Mouse (Mus musculus) heart, postnatal 36 days (tissue): ENCODE results near the gene Psmd7. TPM values are rescaled to one million over a fixed set of nuclear protein-coding genes. Genes with fewer than 3 reads are reported as not detected.

Experiments
- DNase-seq, 2 experiments: peaks; one replicate each; pipeline ENCODE4 v3.0.0; 2021 to 2022
- intact Hi-C: fragments of 180-260 bp; cut with DNase I; formaldehyde crosslinking; loops from one replicate; pipeline ENCODE4 v1.15.1; 2025
- microRNA-seq, 2 experiments: library from miRNA; unstranded; fragments of <30 nt; microRNA quantifications; one replicate each; pipeline ENCODE4 v1.2.0; 2021; ENCODE audit warnings: borderline number of aligned reads in 2 of 2
- total RNA-seq, 2 experiments: library from RNA; stranded (reverse); gene quantifications; 2 replicates each; pipeline ENCODE4 v1.2.3; 2021

The Psmd7 gene
- total RNA-seq, 2 experiments from 2014 or later: 95.7 to 104 TPM

DNA sequence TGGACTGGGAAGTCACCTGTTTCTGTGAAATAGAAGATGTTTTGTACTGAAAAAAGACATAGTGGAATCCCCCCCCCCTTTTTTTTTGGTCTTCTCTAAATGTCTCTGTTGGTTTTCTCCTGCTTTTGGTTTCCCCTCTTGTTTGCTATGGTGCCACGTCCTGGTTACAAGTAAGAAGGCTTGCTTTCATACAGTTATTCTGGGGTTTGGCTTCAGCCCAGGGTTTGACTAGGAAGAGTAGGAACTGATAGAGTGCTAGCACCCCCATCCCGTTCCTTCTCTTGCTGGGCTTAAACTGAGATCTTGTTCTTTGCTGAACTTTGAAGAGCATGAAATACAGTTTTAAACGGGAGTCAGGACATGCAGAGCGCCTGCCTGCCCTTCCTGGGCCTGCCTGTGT is 46.9 kb downstream of the Psmd7 start:
- no peak for DNase-seq
- intact Hi-C loops: loop anchor here (5.0 kb wide), 1 partner anchor 44 kb away; no protein-coding TSS in a partner anchor

DNA sequence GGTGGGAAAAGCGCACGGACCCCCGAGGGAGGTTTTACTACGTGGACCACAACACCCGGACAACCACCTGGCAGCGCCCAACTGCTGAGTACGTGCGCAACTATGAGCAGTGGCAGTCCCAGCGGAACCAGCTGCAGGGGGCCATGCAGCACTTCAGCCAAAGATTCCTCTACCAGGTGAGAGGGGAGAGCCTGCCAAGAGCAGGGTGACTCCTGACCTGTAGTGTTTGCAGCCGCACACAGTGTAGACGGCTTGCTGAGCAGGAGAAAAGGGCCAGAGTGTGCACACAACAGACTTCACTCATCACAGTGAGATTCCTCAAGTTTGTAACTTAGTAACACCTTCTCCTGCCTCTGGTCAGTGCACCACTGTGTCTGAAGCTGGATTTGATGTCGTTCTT is 47.6 kb downstream of the Psmd7 start:
- no peak for DNase-seq
- intact Hi-C loops: loop anchor here (5.0 kb wide), 1 partner anchor 43 kb away; no protein-coding TSS in a partner anchor

GRCm38 (mm10) chr8:107537472-107537871 is 50.8 kb downstream of the Psmd7 start:
- DNase-seq: no peak
- intact Hi-C loops: no loop called here

Small RNAs within 50 kb of the gene (microRNA-seq; reads per million reads assigned to microRNA genes)
- 2,542 to 3,316 reads per million in 2 experiments for gene Mir140

Other genes starting within 250 kb of the Psmd7 start
- gene Nqo1, start 185.3 kb downstream of the Psmd7 start, total RNA-seq: 10 to 100 TPM; 33.2 to 57.3 TPM
- 10 to 100 TPM; 21.6 to 24.1 TPM for gene Nob1, start 163.4 kb downstream of the Psmd7 start, total RNA-seq
- 10 to 100 TPM; 23.9 to 26.1 TPM for gene Wwp2, start 152.1 kb downstream of the Psmd7 start, total RNA-seq